Mouse (Mus musculus) left cerebral cortex, adult 18-20 months (tissue): ENCODE results near the gene Cfap299. TPM values are rescaled to one million over a fixed set of nuclear protein-coding genes. Genes with fewer than 3 reads are reported as not detected.
A peak's percentile ranks its signal among the peaks of the same experiment; 100 is the strongest.
"Not testable (repeated sequence)": the region's sequence is repeated elsewhere in the genome, so short reads cannot be mapped to it uniquely, and the experiment has no call there.

ENCODE experiments used
- DNase-seq, 2 experiments: peaks; one replicate each; pipeline ENCODE4 v3.0.0; 2021 to 2022; ENCODE audit warnings: low spot score in 2 of 2, mixed read lengths in 1 of 2
- long read RNA-seq, 2 experiments: library from polyadenylated mRNA; stranded (forward); transcript quantifications; one replicate each; pipeline ENCODE4 v2.0.0; 2021
- total RNA-seq, 2 experiments: library from RNA; stranded (reverse); gene quantifications; 2 replicates each; pipeline ENCODE4 v1.2.3; 2021

Cfap299 gene
- total RNA-seq = under 1 TPM in 1 of 2 experiments, not detected in 1; 0.40 TPM
- long read RNA-seq, experiment 1 = 0 reads
- long read RNA-seq, experiment 2 = 0 reads

DNA sequence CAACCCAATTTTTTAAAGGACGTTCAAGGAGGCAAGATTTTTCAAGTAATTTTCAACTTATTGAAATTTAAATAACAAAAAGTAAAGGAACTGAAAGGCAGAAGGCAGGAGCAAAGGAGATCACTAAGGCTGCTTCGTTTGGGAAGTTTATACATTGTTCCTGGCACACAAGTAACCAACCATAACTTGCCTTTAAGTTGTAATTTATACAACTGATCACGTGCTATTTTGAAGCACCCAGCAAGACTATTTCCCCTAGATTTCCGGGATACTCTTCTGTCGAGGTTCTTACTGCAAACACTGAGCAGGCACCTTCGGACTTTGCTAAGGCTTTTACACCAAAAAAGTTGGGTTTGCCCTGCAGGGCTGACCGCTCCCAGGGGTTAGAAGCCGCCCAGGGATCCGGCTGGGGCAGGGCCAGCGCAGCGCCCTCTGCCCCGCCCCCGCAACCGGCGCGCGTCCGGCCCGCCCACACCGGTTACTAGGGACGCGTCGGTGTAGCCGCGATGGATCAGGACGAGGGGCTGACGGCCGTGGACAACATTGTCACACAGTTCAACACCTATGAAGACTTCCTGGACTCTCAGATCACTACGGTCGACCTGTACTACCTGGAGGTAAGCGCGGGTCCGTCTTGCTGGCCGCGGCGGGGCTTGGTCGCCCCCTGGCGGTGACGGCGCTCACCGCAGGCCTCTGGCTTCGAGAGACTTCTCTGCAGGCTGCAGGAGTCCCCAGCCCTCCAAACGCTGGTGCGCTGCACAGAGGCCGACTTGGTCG is at the start of gene Cfap299:
TSS of gene Cfap299 (plus strand) at position 457 of the 777 bp plus-strand sequence.
- peak; percentile 88 to 89 for DNase-seq

GRCm38 (mm10) chr5:98281993-98282392 is 47.1 kb upstream of the Cfap299 start:
- DNase-seq = peak in 1 of 2 experiments; percentile 18

DNA sequence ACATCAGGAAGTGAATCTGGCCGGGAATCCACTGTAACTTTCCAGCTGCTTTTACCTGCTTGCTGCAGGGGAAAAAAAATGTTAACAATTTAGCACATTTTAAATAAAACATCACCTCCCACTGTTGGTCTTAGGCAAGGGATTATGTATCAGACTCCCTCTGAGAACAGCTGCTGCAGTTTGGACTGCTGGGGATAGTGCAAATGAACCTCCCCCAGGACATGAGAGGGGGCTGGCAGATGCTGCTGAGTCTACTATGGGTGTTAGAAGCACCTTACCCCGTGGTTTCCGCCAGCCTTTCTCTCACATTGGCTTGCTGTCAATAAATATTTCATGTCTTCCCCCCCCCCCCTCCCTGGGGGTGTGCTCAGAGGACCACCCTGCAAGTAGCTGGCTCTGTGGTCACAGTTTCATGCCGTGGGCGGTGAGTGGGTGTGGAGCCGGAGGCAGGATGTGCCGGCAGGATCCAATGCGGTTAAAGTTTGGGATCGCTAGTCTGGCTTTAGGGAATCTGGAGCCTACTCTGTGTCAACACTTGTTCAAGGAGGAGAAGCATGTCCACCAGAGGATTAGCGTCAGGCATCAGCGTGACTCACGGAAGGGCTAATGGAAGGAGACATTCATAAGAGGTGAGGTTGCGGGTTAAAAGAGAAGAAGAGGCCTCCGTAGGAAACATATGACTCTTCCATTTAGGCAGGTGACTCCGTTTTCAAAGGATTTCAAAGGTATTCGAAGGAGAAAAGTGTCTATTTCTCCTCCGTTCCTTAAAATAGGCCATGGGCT is 45.2 kb upstream of the Cfap299 start:
- peak; percentile 5 to 24 for DNase-seq

DNA sequence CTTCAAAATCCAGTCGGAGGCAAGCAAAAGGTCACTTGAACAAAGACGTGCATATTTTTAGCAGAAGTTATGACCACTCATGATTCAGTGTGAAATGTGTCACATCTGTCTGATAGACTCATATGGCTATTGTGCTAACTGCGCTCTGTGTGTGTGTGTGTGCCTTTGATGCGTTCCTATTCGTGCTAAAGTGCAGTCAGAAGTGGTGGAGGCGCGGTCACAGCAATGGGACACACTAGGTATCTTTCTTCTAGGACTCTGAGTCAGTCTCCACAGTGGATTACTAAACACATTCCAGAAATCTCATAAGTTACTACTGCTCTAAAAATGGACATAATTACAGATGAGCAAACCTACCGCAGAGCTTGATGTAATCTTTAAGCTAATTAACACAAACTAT is 38.5 kb upstream of the Cfap299 start:
- no peak for DNase-seq

DNA sequence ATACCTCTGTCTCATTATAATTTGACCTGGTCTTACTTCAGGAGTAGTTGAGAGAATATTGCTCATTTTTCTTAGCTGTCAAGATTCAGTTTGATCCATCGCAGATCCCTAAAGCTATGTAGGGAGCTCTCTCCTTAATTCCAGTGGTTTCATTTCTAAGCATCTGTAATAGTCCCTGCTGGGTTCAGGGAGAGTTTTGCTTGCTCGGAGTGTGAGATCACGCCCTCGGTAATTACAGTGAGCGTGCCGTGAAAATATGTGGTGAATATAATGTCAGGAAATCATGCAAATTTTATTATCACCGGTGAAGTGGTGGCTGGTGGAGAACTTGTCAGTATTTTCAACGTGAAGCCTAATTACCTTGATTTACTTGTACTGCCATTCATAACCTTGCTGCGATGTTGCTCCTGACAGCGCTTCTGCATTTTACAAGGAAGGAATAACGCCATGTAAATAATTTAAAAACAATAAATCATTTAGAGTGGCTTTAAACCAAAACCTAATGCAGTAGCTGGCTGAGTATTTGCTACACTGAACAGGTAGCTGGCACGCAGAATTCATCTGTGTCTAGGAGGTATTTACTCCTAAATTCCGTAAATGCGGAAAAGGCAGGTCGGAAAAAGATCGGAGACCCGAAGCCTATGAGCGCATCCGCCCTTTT is 36.6 kb upstream of the Cfap299 start:
- DNase-seq = no peak

- no peak for DNase-seq
These were observed 35.9 kb upstream of the Cfap299 start for GRCm38 (mm10) chr5:98293049-98293715.

DNA sequence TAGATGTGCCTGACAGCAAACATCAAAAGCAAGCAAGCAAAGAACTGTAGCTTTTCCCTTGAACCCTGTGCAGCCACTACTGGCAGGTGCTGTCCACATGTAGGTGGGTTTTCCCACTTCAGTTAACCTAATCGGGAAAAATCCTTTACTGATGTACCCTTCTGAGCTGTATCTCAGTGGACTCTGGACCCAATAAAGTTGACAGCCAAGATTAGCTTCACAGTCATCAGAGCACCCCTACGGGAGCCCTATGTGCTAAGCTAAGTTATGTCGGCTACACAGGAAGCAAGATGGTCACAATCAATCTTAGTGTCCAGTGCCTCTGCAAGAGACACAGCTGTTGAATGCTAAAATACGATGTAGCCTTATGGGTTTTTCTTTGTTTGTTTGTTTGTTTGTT is 29.0 kb upstream of the Cfap299 start:
- DNase-seq = no peak

GRCm38 (mm10) chr5:98305673-98306072 is 23.4 kb upstream of the Cfap299 start:
- no peak for DNase-seq

- no peak for DNase-seq
These were observed 22.6 kb upstream of the Cfap299 start for GRCm38 (mm10) chr5:98306528-98306927.

- DNase-seq = no peak
These were observed 2.5 kb upstream of the Cfap299 start for GRCm38 (mm10) chr5:98326625-98327024.

GRCm38 (mm10) chr5:98343751-98344150 is 14.6 kb downstream of the Cfap299 start:
- not testable (repeated sequence) for DNase-seq

DNA sequence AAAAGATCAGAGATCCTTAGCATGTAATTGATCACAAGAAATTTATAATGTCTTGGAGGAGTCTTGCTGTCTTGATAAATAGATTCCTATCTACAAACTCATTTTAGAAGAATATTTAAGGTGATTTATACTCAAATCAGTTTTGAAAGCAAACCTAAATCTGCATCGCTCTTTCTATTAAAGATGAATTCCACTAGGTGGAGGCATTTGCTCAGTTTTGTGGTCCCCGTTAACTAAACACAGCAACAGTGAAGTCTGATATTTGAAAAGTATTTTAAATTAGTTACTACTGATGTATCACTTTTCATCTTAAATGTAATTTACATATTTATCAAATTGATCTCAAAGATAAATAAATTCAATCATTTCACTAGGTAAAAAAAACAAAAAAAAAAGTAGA is 15.5 kb downstream of the Cfap299 start:
- DNase-seq = no peak

DNA sequence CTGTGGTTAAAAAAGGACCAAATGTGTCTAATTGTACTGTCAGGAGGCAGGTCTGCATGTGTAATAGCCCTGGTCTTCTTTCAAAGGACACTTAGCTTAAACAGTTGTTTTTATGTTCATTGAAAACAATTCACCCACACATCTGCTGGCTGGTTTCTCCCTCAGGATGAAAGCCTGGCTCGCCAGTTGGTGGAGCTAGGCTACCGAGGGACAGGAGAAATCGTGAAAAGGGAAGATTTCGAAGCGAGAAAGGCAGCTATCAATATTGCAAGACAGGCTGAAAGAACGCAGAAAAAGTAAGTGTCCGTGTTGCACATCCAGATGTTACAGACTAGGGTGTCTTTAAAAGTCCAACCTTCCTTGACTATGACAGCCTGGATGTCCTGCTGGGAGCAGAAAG is 17.0 kb downstream of the Cfap299 start:
- DNase-seq = peak; percentile 20 to 32

- DNase-seq = peak; percentile 82 to 85
These were observed 19.5 kb downstream of the Cfap299 start for GRCm38 (mm10) chr5:98348605-98349004.

GRCm38 (mm10) chr5:98359912-98360311 is 30.8 kb downstream of the Cfap299 start:
- DNase-seq = no peak

- no peak for DNase-seq
These were observed 31.8 kb downstream of the Cfap299 start for GRCm38 (mm10) chr5:98360792-98361419.

GRCm38 (mm10) chr5:98363428-98363827 is 34.3 kb downstream of the Cfap299 start:
- DNase-seq = no peak

GRCm38 (mm10) chr5:98365340-98365739 is 36.2 kb downstream of the Cfap299 start:
- no peak for DNase-seq

- no peak for DNase-seq
These were observed 39.7 kb downstream of the Cfap299 start for GRCm38 (mm10) chr5:98368822-98369221.

GRCm38 (mm10) chr5:98369426-98369825 is 40.3 kb downstream of the Cfap299 start:
- DNase-seq = peak; percentile 24 to 44
